Mouse (Mus musculus) midbrain, embryonic 11.5 days (tissue): ENCODE data around the gene Gstm7. TPM values are rescaled to one million over a fixed set of nuclear protein-coding genes. Genes with fewer than 3 reads are reported as not detected.
A peak's percentile ranks its signal among the peaks of the same experiment; 100 is the strongest.

ENCODE experiments used
- ATAC-seq: fragments of 200-750 bp; cut with Nextera tagmentation; 2 replicates; pipeline ENCODE4 v1.8.0; 2017; ENCODE audit warnings: moderate TSS enrichment, moderate library complexity; ENCODE audit not compliant: low FRiP score
- DNase-seq: peaks from one replicate; pipeline ENCODE4 v3.0.0; 2015; ENCODE audit warnings: low spot score; ENCODE audit errors: missing footprints
- H3K27ac ChIP-seq: fragments of 300-500 bp; sonication (generic); 2 replicates; pipeline ENCODE4 v1.5.1; 2014; ENCODE audit warnings: low read depth, low read length
- H3K27me3 ChIP-seq: fragments of 300-500 bp; sonication (generic); 2 replicates; pipeline ENCODE4 v1.6.1; 2014; ENCODE audit warnings: mild to moderate bottlenecking, low read length, moderate library complexity, mixed read lengths; ENCODE audit not compliant: control insufficient read depth, insufficient read depth
- H3K36me3 ChIP-seq: fragments of 300-500 bp; sonication (generic); 2 replicates; pipeline ENCODE4 v1.6.1; 2014; ENCODE audit warnings: mild to moderate bottlenecking, low read length, moderate library complexity, mixed read lengths; ENCODE audit not compliant: control insufficient read depth, insufficient read depth
- H3K4me1 ChIP-seq: fragments of 300-500 bp; sonication (generic); 2 replicates; pipeline ENCODE4 v1.6.1; 2014; ENCODE audit warnings: low read length; ENCODE audit not compliant: control insufficient read depth, insufficient read depth
- H3K4me2 ChIP-seq: fragments of 300-500 bp; sonication (generic); 2 replicates; pipeline ENCODE4 v1.6.1; 2014; ENCODE audit warnings: mild to moderate bottlenecking, moderate library complexity
- H3K4me3 ChIP-seq: fragments of 300-500 bp; sonication (generic); 2 replicates; pipeline ENCODE4 v1.5.1; 2014; ENCODE audit warnings: low read depth, low read length
- H3K9ac ChIP-seq: fragments of 300-500 bp; sonication (generic); 2 replicates; pipeline ENCODE4 v1.6.1; 2014; ENCODE audit warnings: low read length
- H3K9me3 ChIP-seq: fragments of 300-500 bp; sonication (generic); 2 replicates; pipeline ENCODE4 v1.6.1; 2016; ENCODE audit warnings: low read length; ENCODE audit not compliant: control insufficient read depth
- WGBS: fragments of 180-500 bp; shearing (Covaris S2); extraction: QIAGEN DNeasy Blood & Tissue Kit; methylation state at CpG from one replicate; pipeline ENCODE4 v1.1.7; 2014; 5-methylcytosine and 5-hydroxymethylcytosine counted together
- polyA plus RNA-seq: library from polyadenylated mRNA; unstranded; fragments of >200 nt; fragmentation: Nextera tagmentation; extraction: Ambion mirVana; gene quantifications from 2 replicates; pipeline ENCODE4 v1.2.1, GENCODE M21; 2014

The Gstm7 gene
- polyA plus RNA-seq, 1 experiment from 2014 or later: 54.7 TPM

GRCm38 (mm10) chr3:107929243-107929642, 2.4 kb downstream of the Gstm7 start:
- Histone ChIP-seq H3K9ac (no peak overlapping the region), H3K4me1 (peaks cover 5% of the 10 kb centered on the region), H3K27me3 (no peaks in the 10 kb centered on the region), H3K36me3 (no peaks in the 10 kb centered on the region), H3K9me3 (no peaks in the 10 kb centered on the region), H3K4me3 (no peak overlapping the region), H3K4me2 (no peak overlapping the region), H3K27ac (no peak overlapping the region)
- DNase-seq (no peak), ATAC-seq (no peak)
- WGBS: 83% methylated on average over 4 of the region's 4 CpGs

- no peak overlapping the region for H3K4me3 ChIP-seq
- no peak overlapping the region for H3K9ac ChIP-seq
- no peak overlapping the region for H3K4me2 ChIP-seq
- ATAC-seq: no peak
- peaks cover 5% of the 10 kb centered on the region for H3K4me1 ChIP-seq
- H3K27ac ChIP-seq: no peak overlapping the region
- H3K27me3 ChIP-seq: no peaks in the 10 kb centered on the region
- no peak for DNase-seq
- H3K36me3 ChIP-seq: no peaks in the 10 kb centered on the region
- 84% methylated on average over 11 of the region's 11 CpGs for WGBS
- H3K9me3 ChIP-seq: no peaks in the 10 kb centered on the region
Measured at GRCm38 (mm10) chr3:107928691-107929090, 2.9 kb downstream of the Gstm7 start.

- H3K9ac ChIP-seq: no peak overlapping the region
- no peak overlapping the region for H3K4me3 ChIP-seq
- H3K36me3 ChIP-seq: no peaks in the 10 kb centered on the region
- peaks cover 5% of the 10 kb centered on the region for H3K4me1 ChIP-seq
- H3K4me2 ChIP-seq: no peak overlapping the region
- ATAC-seq (no peak), DNase-seq (no peak)
- no peaks in the 10 kb centered on the region for H3K27me3 ChIP-seq
- 76% methylated on average over 3 of the region's 3 CpGs for WGBS
- no peaks in the 10 kb centered on the region for H3K9me3 ChIP-seq
- no peak overlapping the region for H3K27ac ChIP-seq
Measured at GRCm38 (mm10) chr3:107927841-107928240, 3.8 kb downstream of the Gstm7 start.

GRCm38 (mm10) chr3:107925335-107925734, 6.3 kb downstream of the Gstm7 start:
- Histone ChIP-seq H3K4me2 (no peak overlapping the region), H3K9me3 (no peaks in the 10 kb centered on the region), H3K9ac (no peak overlapping the region), H3K4me1 (no peaks in the 10 kb centered on the region), H3K4me3 (no peak overlapping the region), H3K27me3 (no peaks in the 10 kb centered on the region), H3K36me3 (no peaks in the 10 kb centered on the region), H3K27ac (no peak overlapping the region)
- WGBS: 89% methylated on average over 3 of the region's 3 CpGs
- ATAC-seq: no peak
- DNase-seq: no peak

- H3K9me3 ChIP-seq: no peaks in the 10 kb centered on the region
- H3K4me3 ChIP-seq: no peak overlapping the region
- no peak overlapping the region for H3K27ac ChIP-seq
- H3K4me1 ChIP-seq: no peaks in the 10 kb centered on the region
- no peaks in the 10 kb centered on the region for H3K36me3 ChIP-seq
- 95% methylated on average over 5 of the region's 5 CpGs for WGBS
- ATAC-seq: no peak
- no peak for DNase-seq
- H3K27me3 ChIP-seq: no peaks in the 10 kb centered on the region
- no peak overlapping the region for H3K9ac ChIP-seq
- no peak overlapping the region for H3K4me2 ChIP-seq
Measured at GRCm38 (mm10) chr3:107920348-107920747, 11.3 kb downstream of the Gstm7 start.

- Histone ChIP-seq H3K9me3 (no peaks in the 10 kb centered on the region), H3K9ac (no peak overlapping the region), H3K36me3 (no peaks in the 10 kb centered on the region), H3K27me3 (no peaks in the 10 kb centered on the region), H3K4me2 (no peak overlapping the region), H3K4me3 (no peak overlapping the region), H3K27ac (no peak overlapping the region), H3K4me1 (no peaks in the 10 kb centered on the region)
- 57% methylated on average over 7 of the region's 7 CpGs for WGBS
- ATAC-seq (peak; percentile 58; the same call in 1 of the 2 replicates), DNase-seq (peak; percentile 92)
Measured at GRCm38 (mm10) chr3:107917783-107918408, 13.7 kb downstream of the Gstm7 start.

GRCm38 (mm10) chr3:107917097-107917496, 14.5 kb downstream of the Gstm7 start:
- WGBS: 80% methylated on average over 3 of the region's 3 CpGs
- no peak overlapping the region for H3K4me2 ChIP-seq
- ATAC-seq (no peak), DNase-seq (no peak)
- H3K27ac ChIP-seq: no peak overlapping the region
- no peaks in the 10 kb centered on the region for H3K9me3 ChIP-seq
- H3K4me3 ChIP-seq: no peak overlapping the region
- H3K9ac ChIP-seq: no peak overlapping the region
- H3K36me3 ChIP-seq: no peaks in the 10 kb centered on the region
- H3K4me1 ChIP-seq: no peaks in the 10 kb centered on the region
- no peaks in the 10 kb centered on the region for H3K27me3 ChIP-seq

- no peaks in the 10 kb centered on the region for H3K4me1 ChIP-seq
- no peaks in the 10 kb centered on the region for H3K36me3 ChIP-seq
- 75% methylated on average over 15 of the region's 15 CpGs for WGBS
- H3K9ac ChIP-seq: no peak overlapping the region
- ATAC-seq (no peak), DNase-seq (no peak)
- H3K9me3 ChIP-seq: no peaks in the 10 kb centered on the region
- no peak overlapping the region for H3K4me2 ChIP-seq
- no peak overlapping the region for H3K4me3 ChIP-seq
- no peak overlapping the region for H3K27ac ChIP-seq
- no peaks in the 10 kb centered on the region for H3K27me3 ChIP-seq
Measured at GRCm38 (mm10) chr3:107916674-107917073, 14.9 kb downstream of the Gstm7 start.

- no peak overlapping the region for H3K27ac ChIP-seq
- H3K4me1 ChIP-seq: no peaks in the 10 kb centered on the region
- DNase-seq (no peak), ATAC-seq (no peak)
- H3K36me3 ChIP-seq: no peaks in the 10 kb centered on the region
- H3K9me3 ChIP-seq: no peaks in the 10 kb centered on the region
- 66% methylated on average over 6 of the region's 6 CpGs for WGBS
- no peak overlapping the region for H3K9ac ChIP-seq
- H3K4me2 ChIP-seq: no peak overlapping the region
- H3K27me3 ChIP-seq: no peaks in the 10 kb centered on the region
- no peak overlapping the region for H3K4me3 ChIP-seq
Measured at GRCm38 (mm10) chr3:107905942-107906341, 25.7 kb downstream of the Gstm7 start.
